Mouse (Mus musculus) cortical plate, adult 2 months (tissue): ENCODE measurements around the gene Bace1.

Experiments used
- CTCF ChIP-seq: fragments of 200-500 bp; IDR thresholded peaks from 2 replicates; pipeline ENCODE4 v1.5.1; 2011; ENCODE audit warnings: mild to moderate bottlenecking, control low read depth, low read length; ENCODE audit not compliant: insufficient read depth; ENCODE audit errors: extremely low read depth
- POLR2A ChIP-seq: fragments of 200-500 bp; IDR thresholded peaks from 2 replicates; pipeline ENCODE4 v1.6.1; 2011; ENCODE audit warnings: mild to moderate bottlenecking, low read length, control low read depth; ENCODE audit not compliant: insufficient read depth; ENCODE audit errors: extremely low read depth

- no peak for TF ChIP-seq POLR2A
- no peak for TF ChIP-seq CTCF
Measured at GRCm38 (mm10) chr9:45838069-45838433, 329 bp upstream of the Bace1 start.
